Mouse (Mus musculus) testis, adult 2 months (tissue): ENCODE measurements around the gene Hoxa3.

Source experiments
- CTCF ChIP-seq: fragments of 200-500 bp; IDR thresholded peaks from 2 replicates; pipeline ENCODE4 v1.5.1; 2012; ENCODE audit warnings: low read depth, mild to moderate bottlenecking, inconsistent platforms, low read length, moderate library complexity; ENCODE audit not compliant: control insufficient read depth, insufficient read depth, insufficient replicate concordance
- POLR2A ChIP-seq: fragments of 200-500 bp; IDR thresholded peaks from 2 replicates; pipeline ENCODE4 v1.6.1; 2012; ENCODE audit warnings: low read depth, mild to moderate bottlenecking, inconsistent platforms, low read length, moderate library complexity; ENCODE audit not compliant: control insufficient read depth

- no peak for TF ChIP-seq CTCF
- TF ChIP-seq POLR2A = no peak
Observed at GRCm38 (mm10) chr6:52177806-52178205, 35.3 kb downstream of the Hoxa3 start.
